Mouse (Mus musculus): ENCODE results near the gene Ppp1ca.

Ppp1ca gene

DNA sequence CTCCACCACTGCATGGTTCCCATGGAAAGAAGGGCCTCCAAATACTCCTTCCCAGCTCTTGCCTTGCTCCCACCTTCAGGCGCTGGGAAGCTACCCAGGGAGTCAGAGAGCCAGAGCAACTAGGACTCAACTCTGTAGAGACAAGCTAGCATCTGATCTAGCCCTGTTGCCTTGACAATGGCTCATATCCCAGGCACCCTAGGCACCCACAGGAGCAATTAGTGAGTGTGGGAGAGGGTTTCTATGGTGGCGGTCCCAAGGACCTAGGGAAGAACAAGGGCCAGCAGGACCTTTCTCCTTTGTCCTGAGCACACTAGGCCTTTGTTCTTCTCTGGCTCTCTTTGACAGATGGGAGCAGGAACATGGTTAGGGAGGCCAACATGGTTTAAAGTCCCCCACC, 8.2 kb upstream of the Ppp1ca start:
- in situ Hi-C loops (cut with MboI, MseI): no loop called here

DNA sequence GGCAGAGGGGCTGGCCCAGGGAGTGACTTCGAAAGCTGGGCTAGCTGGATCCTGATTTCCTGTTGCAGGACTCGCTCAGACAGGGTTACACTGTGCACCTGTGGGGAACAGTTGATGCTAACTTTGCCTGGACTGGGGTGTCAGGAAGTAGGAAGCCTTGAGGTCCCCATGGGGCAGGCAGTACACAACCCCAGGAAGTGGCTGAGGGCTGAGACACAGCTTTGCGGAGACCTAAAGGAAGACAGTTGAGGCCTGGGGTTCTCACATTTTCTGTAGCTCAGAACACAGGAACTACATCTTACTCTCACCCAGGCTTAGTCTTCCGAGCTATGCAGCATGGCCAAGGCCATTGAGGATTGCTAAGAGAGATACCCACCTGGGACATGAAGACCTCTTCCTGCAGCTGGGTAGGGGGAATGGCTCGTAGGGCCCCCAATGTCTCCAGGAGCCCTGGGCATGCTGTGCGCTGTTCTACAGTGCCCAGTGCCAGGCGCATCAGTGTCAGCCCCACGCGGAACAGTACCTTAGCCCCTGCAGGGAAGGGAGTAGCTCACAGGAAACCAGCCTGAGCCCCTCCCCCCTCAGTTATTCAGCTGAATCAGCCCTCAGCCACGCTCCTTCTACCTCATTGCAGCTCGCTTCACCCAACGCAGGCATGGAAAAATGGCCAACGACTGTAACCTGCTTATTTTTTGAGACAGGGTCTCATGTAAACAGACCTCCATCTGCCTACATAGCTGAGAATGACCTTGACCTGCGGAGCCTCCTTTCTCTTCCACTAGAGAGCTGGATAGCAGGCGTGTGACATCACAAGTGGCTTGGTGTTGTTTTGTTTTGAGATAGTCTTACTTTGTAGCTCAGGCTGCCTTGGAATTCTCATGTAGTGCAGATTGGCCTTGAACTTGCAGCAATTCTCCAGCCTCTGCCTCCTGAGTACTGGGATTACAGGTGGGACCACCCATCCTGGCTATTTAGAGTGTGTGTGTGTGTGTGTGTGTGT, 6.6 kb upstream of the Ppp1ca start:
- in situ Hi-C loops (cut with MboI, MseI): loop anchor here (5.0 kb wide), 1 partner anchor 73 kb away; no protein-coding TSS in a partner anchor

DNA sequence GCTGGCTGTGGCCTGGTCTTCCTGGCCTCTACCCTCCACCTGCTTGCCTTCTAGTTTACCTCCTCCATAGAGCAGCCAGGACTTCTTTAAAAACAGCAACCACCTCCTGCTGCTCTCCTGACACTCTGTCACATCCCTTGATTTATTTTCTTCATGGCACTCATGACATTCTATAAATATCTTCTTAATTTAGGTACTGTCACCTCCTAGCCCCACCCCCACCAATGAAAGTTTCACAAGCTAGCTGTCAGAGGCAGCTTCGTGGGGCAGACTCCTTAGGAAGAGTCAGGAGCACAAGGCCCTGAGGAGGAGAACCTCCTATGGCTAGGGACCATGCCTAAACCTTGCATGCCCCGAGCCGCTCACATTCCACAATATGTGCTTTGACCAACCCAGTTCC, 4.6 kb upstream of the Ppp1ca start:
- in situ Hi-C loops (cut with MboI, MseI): loop anchor here (5.0 kb wide), 1 partner anchor 75 kb away; no protein-coding TSS in a partner anchor

DNA sequence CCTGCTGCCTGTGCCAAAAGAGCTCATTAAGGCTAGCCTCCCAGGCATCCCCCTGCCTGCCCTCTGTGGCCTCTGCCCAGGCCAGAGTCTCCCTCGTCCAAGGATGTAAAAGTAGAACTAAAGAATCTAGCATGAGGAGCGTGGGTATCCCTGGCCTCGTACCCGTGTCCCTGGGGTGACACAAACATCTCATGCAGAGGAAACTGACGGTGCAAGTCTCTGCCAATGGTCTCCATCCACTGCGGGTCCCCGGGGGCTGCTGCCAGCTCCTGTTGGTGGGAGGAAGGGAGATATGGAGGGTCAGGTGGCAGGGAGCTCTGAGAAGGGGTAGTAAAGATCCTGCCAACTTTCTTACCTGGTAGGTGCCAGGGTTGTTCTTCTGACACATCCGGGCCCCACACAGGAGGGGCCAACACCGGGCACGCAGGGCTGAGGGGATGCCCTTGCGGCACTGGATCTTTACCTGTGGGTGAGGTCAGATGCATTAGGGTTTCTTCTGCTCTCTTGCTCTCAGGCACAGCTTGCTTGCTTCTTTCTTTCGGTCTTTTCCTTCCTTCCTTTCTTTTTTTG, 2.7 kb upstream of the Ppp1ca start:
- in situ Hi-C loops (cut with MboI, MseI): loop anchor here (5.0 kb wide), 1 partner anchor 77 kb away; no protein-coding TSS in a partner anchor

DNA sequence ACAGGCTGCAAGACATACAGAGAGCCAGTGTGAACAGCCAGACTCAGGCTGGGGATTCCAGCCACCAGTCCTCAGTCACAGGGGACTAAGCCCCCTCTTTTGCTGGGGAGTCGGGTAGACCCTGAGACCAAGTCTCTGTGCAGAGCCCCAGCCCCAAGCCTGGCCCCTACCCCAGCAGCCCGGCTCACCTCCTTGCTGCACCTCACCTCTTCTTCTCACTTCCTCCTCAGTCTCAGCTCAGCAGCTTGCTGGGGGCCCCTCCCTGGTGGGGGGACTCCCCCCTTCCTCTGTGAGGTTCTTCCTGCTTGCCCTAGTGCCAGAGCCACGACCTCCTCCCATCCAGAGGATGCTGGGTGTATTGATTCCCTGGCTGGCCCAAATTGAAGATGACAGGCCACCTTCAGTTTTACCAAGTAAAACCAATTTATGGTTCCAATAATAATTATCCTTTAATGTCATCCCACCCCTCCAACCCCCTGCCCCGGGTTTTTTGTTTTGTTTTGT, 982 bp upstream of the Ppp1ca start, which contains the start of gene Tbc1d10c:
Gene Tbc1d10c, minus strand, starts transcription at position 454 of the 504 bp plus-strand sequence.
- in situ Hi-C loops (cut with MboI, MseI): no loop called here

DNA sequence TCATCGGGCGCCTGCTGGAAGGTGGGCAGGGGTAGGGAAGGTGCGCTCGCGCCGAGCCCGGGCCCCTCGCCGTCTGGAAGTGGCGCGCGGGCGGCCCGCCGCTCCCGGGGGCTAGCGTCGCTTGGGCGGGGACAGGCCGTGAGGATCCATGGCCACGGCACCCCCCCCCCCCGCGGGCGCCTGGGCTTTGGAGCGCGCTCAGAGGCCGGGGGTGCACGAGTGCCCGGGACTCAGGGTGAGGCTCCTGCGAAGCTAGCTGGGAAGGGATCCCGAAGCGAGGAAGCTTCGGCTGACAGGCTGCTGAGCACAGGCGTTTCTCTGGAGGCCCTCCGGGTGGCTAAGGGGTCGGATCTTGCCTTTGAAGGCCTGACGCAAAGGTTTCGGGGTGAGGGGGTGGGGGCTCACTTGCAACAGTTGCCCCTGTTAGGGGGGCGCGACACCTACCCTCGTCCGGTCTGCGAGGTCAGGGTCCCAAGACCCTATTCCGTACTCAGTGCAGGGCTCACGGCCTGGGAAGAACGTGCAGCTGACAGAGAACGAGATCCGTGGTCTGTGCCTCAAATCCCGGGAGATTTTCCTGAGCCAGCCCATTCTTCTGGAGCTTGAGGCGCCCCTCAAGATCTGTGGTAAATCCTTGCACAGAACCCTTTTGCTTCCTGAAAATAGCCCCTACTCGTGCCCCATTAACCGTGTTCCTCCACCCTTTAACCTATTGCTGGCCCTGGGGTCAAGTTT, 553 bp downstream of the Ppp1ca start:
- in situ Hi-C loops (cut with MboI, MseI): no loop called here

DNA sequence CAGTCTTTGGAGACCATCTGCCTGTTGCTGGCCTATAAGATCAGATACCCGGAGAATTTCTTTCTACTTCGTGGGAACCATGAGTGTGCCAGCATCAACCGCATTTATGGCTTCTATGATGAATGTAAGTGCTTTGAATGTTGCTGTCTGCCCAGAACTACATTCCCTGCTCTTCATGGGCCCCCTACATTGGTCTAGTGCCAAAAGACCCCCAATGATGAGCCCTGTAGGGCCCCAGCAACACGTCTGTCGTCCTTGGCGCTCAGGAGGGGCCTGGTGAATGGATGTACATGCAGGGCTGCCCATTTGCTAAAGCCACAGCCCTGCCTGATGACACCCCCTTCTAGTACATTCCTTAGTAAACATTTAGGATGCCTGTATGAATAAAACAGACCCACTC, 1.3 kb downstream of the Ppp1ca start:
- in situ Hi-C loops (cut with MboI, MseI): no loop called here

DNA sequence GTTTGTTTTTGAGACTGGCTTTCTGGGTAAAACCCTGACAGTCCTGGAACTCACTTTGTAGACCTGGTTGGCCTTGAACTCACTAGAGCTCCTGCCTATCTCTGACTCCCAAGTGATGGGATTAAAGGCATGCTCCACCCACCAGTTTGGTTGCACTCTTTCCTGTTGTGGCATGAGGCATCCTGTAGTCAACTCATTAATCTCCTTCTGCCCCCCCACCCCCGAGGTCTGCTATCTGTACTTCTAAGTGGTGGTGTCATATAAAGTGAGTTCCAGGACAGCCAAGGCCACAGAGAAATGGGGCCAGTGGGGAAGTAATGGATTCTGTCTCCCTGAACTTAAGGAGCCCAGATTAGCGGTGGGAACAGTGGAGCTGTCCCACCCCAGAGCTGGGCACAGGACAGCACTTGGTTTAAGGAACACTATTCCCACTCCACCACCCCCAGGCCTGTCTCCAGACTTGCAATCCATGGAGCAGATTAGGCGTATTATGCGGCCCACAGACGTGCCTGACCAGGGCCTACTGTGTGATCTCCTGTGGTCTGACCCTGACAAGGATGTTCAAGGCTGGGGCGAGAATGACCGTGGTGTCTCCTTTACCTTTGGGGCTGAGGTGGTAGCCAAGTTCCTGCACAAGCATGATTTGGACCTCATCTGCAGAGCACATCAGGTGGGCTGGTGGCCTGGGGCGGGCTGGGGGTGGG, 2.3 kb downstream of the Ppp1ca start:
- in situ Hi-C loops (cut with MboI, MseI): no loop called here

DNA sequence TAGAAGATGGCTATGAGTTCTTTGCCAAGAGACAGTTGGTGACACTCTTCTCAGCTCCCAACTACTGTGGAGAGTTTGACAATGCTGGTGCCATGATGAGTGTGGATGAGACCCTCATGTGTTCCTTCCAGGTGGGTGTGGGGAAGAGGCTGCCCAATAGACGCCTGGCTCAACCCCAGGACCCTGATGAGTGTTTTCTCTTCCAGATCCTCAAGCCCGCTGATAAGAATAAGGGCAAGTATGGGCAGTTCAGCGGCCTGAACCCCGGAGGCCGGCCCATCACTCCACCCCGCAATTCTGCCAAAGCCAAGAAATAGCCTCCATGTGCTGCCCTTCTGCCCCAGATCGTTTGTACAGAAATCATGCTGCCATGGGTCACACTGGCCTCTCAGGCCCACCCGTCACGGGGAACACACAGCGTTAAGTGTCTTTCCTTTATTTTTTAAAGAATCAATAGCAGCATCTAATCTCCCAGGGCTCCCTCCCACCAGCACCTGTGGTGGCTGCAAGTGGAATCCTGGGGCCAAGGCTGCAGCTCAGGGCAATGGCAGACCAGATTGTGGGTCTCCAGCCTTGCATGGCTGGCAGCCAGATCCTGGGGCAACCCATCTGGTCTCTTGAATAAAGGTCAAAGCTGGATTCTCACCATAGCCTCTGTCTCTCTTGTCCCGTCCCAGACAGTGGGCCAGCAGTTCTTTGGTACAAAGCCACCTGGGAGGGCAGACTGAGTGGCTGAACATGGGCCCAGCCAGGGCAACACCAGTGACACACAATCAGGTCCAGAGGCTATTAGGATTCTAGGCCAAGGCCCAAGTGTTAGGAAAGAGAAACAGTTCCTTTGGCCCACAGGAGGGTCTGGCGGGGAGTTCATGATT, 3.1 kb downstream of the Ppp1ca start:
- in situ Hi-C loops (cut with MboI, MseI): no loop called here

DNA sequence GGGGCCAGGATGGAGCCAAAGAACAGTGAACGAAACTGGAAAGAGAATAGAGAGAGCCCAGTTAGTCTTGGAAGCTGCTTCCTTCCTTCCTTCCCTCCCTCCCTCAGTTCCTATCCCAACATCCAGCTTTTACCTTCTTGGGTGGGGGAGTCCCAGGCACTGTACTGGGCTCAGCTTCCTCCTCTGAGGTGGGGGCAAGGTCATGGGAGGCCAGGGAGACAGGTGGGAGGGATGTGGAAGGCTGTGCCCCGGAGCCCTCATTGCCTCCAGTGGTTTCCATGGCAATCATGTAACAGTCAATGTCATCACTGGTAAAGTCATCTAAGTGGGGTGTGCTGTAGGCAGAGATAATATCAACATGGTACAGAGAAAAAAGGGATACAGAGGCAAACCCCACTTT, 4.2 kb downstream of the Ppp1ca start:
- in situ Hi-C loops (cut with MboI, MseI): no loop called here

DNA sequence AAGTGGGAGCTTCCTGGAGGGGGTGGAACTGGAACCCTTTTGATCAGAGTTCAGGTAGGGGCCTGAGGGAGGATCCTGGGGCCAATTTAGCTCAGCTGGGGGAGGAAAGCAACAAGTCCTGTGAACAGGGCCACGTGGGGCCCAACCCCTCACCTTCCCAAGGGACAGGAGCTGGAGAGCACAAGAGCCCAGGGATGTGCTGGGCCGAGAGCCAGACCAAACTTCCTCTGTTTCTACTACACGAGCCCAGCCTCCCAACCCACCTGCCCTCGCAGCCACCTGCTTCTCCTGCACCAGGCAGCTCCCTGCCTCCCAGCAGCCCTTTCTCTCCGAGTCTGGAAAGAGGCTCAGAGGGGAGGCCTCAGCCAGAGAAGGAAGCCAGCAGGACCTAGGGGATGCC, 4.7 kb downstream of the Ppp1ca start:
- in situ Hi-C loops (cut with MboI, MseI): no loop called here

DNA sequence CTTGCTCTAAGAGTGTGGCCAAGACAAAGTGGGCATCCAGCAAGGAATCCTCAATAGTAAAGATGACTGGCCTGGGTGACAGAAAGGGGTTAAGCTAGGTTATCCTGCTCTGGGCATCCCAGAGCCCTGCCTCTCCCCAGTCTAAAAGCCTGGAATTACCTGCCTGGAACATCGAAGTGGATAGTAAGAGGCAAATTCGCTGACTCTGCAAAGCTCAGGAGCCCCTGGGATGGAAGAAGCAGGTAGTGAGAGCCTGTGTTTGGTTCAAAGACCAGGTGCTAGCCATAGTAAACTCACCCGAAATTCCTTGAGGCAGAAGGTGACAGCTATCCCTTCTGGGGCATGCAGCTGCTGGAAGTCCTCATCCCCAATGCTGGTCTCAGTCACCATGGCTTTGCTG, 5.3 kb downstream of the Ppp1ca start:
- in situ Hi-C loops (cut with MboI, MseI): no loop called here

DNA sequence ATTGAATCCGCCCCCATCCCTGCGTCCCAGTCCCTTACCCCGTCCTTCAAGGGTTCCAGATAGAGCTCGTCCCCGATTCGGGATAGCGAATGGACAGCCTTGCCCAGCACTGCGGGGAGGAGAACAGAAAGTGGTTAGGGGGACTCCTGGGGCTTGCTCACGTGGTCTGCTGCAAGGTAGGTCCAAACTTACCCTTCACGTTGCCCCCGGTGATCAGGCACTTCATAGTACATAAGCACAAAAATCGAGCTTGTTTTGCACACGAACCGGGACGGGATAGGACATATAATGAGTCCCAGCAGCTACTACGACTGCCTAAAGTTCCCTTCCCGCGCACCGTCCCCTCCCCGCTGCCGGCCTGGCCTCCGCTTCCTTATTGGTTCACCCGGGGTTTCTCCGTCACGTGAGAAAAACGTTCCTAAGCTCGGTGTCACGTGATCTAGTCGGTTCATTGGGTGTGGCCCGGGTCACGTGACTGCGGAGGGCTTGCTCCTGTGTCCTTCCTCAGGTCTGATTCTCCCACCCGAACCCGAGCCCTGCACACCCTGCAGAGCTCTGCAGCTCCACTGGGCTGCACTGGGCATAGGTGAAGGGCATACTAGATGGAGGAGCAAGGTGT, 9.5 kb downstream of the Ppp1ca start, which contains the start of gene Rad9a:
Gene Rad9a, minus strand, starts transcription at position 372 of the 619 bp plus-strand sequence.
- in situ Hi-C loops (cut with MboI, MseI): no loop called here

DNA sequence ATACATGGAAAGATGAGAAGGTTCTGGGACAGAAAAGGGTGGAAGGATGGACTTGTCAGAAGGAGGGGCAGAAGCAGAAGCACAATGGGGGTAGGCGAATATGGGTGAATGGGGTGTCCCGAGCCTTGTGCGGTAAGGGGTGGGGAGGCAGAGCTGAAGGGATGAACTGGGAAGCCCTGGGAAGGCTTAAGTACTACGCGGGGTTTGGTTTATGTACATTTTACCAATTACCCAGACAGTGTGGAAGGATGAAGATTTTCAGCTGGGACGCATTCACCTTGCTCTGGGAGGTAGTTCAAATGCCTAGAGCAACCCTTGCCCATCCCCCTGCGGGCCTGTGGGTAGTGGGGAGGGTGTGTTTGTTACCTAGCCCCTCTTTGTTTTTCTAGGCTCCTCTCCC, 10.3 kb downstream of the Ppp1ca start:
- in situ Hi-C loops (cut with MboI, MseI): no loop called here

DNA sequence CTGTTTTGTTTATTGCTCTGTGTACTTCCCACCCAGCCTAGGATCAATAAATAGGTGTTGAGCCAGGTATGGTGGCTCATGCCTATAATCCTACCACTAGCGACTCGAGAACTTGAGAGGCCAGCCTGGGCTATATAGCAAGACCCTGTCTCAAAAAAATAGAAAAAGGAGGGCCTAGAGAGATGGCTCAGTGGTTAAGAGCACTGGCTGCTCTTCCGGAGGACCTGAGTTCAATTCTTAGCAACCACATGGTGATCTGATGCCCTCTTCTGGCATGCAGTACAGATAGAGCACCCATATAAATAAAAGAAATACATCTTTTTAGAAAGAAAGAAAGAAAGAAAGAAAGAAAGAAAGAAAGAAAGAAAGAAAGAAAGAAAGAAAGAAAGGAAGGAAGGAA, 11.3 kb downstream of the Ppp1ca start:
- in situ Hi-C loops (cut with MboI, MseI): no loop called here

DNA sequence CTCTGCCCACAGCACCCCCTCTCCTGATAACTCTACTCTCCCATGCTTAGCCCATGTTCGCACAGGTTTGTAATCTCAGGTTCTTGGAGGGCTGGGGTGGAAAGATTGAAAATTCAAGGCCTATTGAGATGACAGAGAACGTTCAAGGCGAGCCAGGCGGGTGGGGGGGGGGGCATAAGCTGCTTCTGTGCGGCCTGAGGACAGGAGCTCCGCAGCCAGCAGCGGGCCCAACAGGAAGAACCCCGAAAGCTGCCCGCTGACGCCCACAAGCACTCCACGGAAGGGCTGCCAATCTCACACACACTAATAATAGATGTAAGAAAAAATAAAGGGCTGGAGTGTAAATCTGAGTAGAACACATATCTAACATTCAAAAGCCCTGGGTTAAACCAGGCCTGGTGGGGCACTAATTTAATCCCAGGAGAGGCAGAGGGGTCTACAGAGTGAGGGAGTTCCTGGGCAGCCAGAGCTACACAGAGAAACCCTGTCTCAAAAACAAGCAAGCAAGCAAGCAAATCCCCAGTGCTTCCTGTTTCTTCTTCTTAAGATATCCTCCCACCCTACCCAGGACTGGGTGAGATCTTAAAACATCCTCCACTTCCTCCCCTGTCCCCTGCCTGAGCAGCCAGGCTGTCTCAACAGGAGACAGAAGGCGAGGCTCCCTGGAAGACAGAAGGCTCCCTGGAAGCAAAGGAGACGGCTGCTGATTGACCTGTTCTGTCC, 11.9 kb downstream of the Ppp1ca start:
- in situ Hi-C loops (cut with MboI, MseI): no loop called here

DNA sequence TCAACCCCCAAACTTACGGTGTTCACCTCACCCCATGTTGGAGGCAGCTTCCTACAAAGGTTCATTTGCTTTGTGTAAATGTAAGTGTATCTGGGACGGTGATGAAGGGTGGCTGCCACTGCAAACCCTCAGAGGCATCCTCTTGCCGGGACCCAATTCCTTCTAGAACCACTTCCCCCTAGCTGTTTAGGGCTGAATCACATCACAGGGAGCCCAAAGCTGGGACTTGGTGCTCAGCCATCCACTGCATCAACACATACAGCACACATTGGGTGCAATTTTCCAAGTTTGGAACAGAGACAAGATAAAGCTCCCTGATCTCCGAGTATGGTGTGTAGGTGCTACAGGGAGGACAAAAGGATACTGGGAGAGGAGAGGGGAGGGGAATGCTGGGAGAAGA, 13.0 kb downstream of the Ppp1ca start:
- in situ Hi-C loops (cut with MboI, MseI): loop anchor here (5.0 kb wide), 1 partner anchor 37 kb away; no protein-coding TSS in a partner anchor

DNA sequence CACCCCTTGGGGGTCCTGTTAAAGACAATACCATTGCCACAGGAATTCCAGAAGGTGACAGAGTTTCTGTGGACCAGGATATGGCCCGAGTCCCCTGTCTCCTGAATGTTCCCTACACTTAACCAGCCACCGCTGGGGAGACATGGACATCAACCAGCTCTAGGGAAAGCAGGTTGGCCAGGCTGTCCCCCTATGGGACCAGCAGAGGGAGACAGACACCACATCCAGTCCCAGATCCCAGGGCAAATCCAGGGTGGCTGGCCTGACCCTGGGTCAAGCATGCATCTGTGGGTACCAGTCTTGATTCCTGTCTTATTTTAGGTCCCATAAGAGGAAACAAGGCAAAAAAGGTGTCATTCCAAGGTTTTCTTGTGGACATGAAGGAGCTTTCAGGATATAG, 15.1 kb downstream of the Ppp1ca start:
- in situ Hi-C loops (cut with MboI, MseI): loop anchor here (5.0 kb wide), 1 partner anchor 35 kb away; no protein-coding TSS in a partner anchor

DNA sequence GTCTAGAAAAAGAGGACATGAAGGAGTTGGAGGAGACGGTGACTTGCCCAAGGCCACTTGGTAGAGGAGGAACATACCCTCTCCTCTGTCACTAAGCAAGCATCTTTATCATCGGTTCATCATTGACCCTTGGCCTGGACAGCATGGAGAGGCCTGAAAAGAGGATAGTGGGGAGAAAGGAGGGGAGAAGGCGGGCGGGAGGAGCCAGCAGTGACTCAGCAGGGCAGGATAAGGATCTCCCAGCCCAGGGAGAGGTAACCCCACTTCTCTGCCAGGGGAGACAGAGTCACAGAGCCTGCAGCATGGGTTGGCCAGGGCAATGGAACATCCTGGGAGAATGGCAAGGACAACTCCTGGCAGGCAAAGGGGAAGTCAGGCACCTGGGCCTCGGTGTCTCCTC, 16.7 kb downstream of the Ppp1ca start:
- in situ Hi-C loops (cut with MboI, MseI): loop anchor here (5.0 kb wide), 1 partner anchor 34 kb away; no protein-coding TSS in a partner anchor

All from T-helper 1 cell (primary cell).